Mouse (Mus musculus) MEL (cell line): ENCODE measurements at regions not wholly inside any gene's neighbourhood (a gene's known extent, or its start where the extent isn't known, plus 50 kb on each side); places are given as distances from the start of the nearest gene placed in this dataset.

ENCODE experiments used
- DNase-seq: peaks from one replicate; pipeline ENCODE4 v3.0.0; 2011; ENCODE audit warnings: low read depth, low spot score
- H3K27ac ChIP-seq: 2 replicates; pipeline ENCODE4 v1.5.1; 2012; ENCODE audit warnings: low read depth, mild to moderate bottlenecking, control low read depth, low read length, moderate library complexity; ENCODE audit not compliant: control insufficient read depth
- H3K27me3 ChIP-seq, 2 experiments: fragments of 150-350 bp in 1 of 2; sonication (generic) in 1 of 2; 2 replicates each; pipeline ENCODE4 v1.6.1; 2012; ENCODE audit warnings: low read length in 2 of 2, mild to moderate bottlenecking in 2 of 2, improper control_type of control experiment in 1 of 2, moderate library complexity in 1 of 2; ENCODE audit not compliant: insufficient read depth in 2 of 2, control insufficient read depth in 1 of 2
- H3K36me3 ChIP-seq, 2 experiments: 2 replicates each; pipeline ENCODE4 v1.6.1; 2012 to 2014; ENCODE audit warnings: low read length in 2 of 2, improper control_type of control experiment in 1 of 2, inconsistent platforms in 1 of 2, mild to moderate bottlenecking in 1 of 2; ENCODE audit not compliant: insufficient read depth in 2 of 2, control insufficient read depth in 1 of 2
- H3K4me1 ChIP-seq, 2 experiments: fragments of 150-350 bp in 1 of 2; sonication (generic) in 1 of 2; 2 replicates each; pipeline ENCODE4 v1.6.1; 2012; ENCODE audit warnings: low read length in 2 of 2, improper control_type of control experiment in 1 of 2, mild to moderate bottlenecking in 1 of 2; ENCODE audit not compliant: insufficient read depth in 2 of 2, control insufficient read depth in 1 of 2
- H3K4me3 ChIP-seq, 2 experiments: fragments of 150-350 bp in 1 of 2; sonication (generic) in 1 of 2; 2 replicates each; pipeline ENCODE4 v1.5.1; 2012; ENCODE audit warnings: low read depth in 2 of 2, low read length in 2 of 2, mild to moderate bottlenecking in 2 of 2, moderate library complexity in 2 of 2, control low read depth in 1 of 2, improper control_type of control experiment in 1 of 2; ENCODE audit not compliant: control insufficient read depth in 1 of 2, insufficient read depth in 1 of 2
- H3K79me2 ChIP-seq: 2 replicates; pipeline ENCODE4 v1.6.1; 2012; ENCODE audit warnings: mild to moderate bottlenecking, low read length, moderate library complexity; ENCODE audit not compliant: control insufficient read depth, poor library complexity, insufficient read depth
- H3K9ac ChIP-seq: 2 replicates; pipeline ENCODE4 v1.6.1; 2012; ENCODE audit warnings: low read depth, mild to moderate bottlenecking, control low read depth, low read length, moderate library complexity; ENCODE audit not compliant: control insufficient read depth, poor library complexity, severe bottlenecking
- H3K9me3 ChIP-seq: fragments of 150-350 bp; sonication (generic); replicated peaks from 2 replicates; pipeline ENCODE4 v1.6.1; 2012; ENCODE audit warnings: mild to moderate bottlenecking, low read length, improper control_type of control experiment, moderate library complexity; ENCODE audit not compliant: insufficient read depth
- CTCF ChIP-seq, 3 experiments: IDR thresholded peaks in 2 of 3; conservative IDR thresholded peaks in 1 of 3; 2 replicates each; pipeline ENCODE4 v1.5.1; 2011 to 2012; ENCODE audit warnings: low read length in 3 of 3, low read depth in 2 of 3, mild to moderate bottlenecking in 2 of 3, improper control_type of control experiment in 1 of 3, inconsistent platforms in 1 of 3, mixed read lengths in 1 of 3, moderate library complexity in 1 of 3; ENCODE audit not compliant: control insufficient read depth in 1 of 3, insufficient read depth in 1 of 3, poor library complexity in 1 of 3, severe bottlenecking in 1 of 3
- E2F4 ChIP-seq: IDR thresholded peaks from 2 replicates; pipeline ENCODE4 v1.6.1; 2011; ENCODE audit warnings: low read depth, low read length, improper control_type of control experiment, borderline replicate concordance
- GABPA ChIP-seq: IDR thresholded peaks from 2 replicates; pipeline ENCODE4 v1.6.1; 2012; ENCODE audit warnings: low read depth, mild to moderate bottlenecking, inconsistent platforms, low read length, improper control_type of control experiment, moderate library complexity
- GATA1 ChIP-seq: IDR thresholded peaks from 2 replicates; pipeline ENCODE4 v1.6.1; 2011; ENCODE audit warnings: low read depth, low read length, improper control_type of control experiment
- KAT2A ChIP-seq: conservative IDR thresholded peaks from 2 replicates; pipeline ENCODE4 v1.6.1; 2012; ENCODE audit warnings: low read depth, low read length, improper control_type of control experiment, inconsistent platforms
- NELFE ChIP-seq: IDR thresholded peaks from 2 replicates; pipeline ENCODE4 v1.6.1; 2011; ENCODE audit warnings: low read depth, low read length, improper control_type of control experiment
- SIN3A ChIP-seq: IDR thresholded peaks from 2 replicates; pipeline ENCODE4 v1.6.1; 2012; ENCODE audit warnings: low read length, improper control_type of control experiment, inconsistent platforms
- ZC3H11A ChIP-seq: IDR thresholded peaks from 2 replicates; pipeline ENCODE4 v1.6.1; 2012; ENCODE audit warnings: low read depth, mild to moderate bottlenecking, inconsistent platforms, low read length, improper control_type of control experiment

- H3K4me1 ChIP-seq, result no peaks in the 10 kb centered on the region
- no peaks in the 10 kb centered on the region for H3K79me2 ChIP-seq
- H3K27me3 ChIP-seq, result no peaks in the 10 kb centered on the region
- H3K27ac ChIP-seq, result no peak overlapping the region
- no peak for DNase-seq
- no peaks in the 10 kb centered on the region for H3K9me3 ChIP-seq
- no peak overlapping the region for H3K9ac ChIP-seq
- no peaks in the 10 kb centered on the region for H3K36me3 ChIP-seq
- TF ChIP-seq ZC3H11A, result no peak
- TF ChIP-seq GABPA, result no peak
- TF ChIP-seq E2F4, result no peak
- no peak for TF ChIP-seq NELFE
- no peak overlapping the region for H3K4me3 ChIP-seq
These were observed 897.2 kb downstream of the Ets1 start for GRCm38 (mm10) chr9:33533101-33533810.

DNA sequence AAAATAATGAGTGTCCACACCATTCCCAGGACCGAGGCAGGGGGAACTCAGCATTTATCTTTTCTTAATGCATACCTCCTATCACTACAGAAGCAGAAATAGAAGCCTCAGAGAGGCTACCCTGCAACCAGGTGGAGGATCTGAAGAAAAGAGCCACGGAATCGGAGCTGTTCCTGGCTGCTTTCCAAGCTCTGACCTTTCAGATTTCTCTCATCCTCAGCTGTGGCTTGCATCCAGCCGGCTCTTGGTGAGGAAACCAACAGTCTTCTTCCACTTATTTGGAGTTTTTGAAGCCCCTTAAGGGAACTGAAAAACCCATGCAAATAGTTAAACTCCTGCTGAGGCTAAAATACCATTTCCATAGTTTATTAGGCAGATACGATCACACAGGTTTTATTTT lies 907.3 kb downstream of the Ets1 start:
- H3K27me3 ChIP-seq, result no peaks in the 10 kb centered on the region
- no peak overlapping the region for H3K27ac ChIP-seq
- DNase-seq, result no peak
- no peak overlapping the region for H3K9ac ChIP-seq
- H3K36me3 ChIP-seq, result no peaks in the 10 kb centered on the region
- H3K79me2 ChIP-seq, result no peaks in the 10 kb centered on the region
- TF ChIP-seq GATA1, result no peak
- TF ChIP-seq ZC3H11A, result no peak
- TF ChIP-seq CTCF (IDR thresholded peaks at IDR 0.05 in 2 of 3, conservative IDR thresholded peaks at IDR 0.05 in 1 of 3; ENCODE audit: control insufficient read depth in 1 of 3, insufficient read depth in 1 of 3, low read depth in 2 of 3, low read length in 3 of 3, poor library complexity in 1 of 3, severe bottlenecking in 1 of 3), result no peak
- TF ChIP-seq KAT2A, result no peak
- no peaks in the 10 kb centered on the region for H3K9me3 ChIP-seq
- no peak overlapping the region for H3K4me3 ChIP-seq
- H3K4me1 ChIP-seq, result no peaks in the 10 kb centered on the region

GRCm38 (mm10) chr9:33546126-33546737 lies 910.2 kb downstream of the Ets1 start:
- DNase-seq, result no peak
- TF ChIP-seq SIN3A, result no peak
- Histone ChIP-seq H3K27ac (no peak overlapping the region), H3K79me2 (no peaks in the 10 kb centered on the region), H3K36me3 (no peaks in the 10 kb centered on the region), H3K4me3 (no peak overlapping the region), H3K9ac (no peak overlapping the region), H3K4me1 (no peaks in the 10 kb centered on the region), H3K9me3 (no peaks in the 10 kb centered on the region), H3K27me3 (no peaks in the 10 kb centered on the region)
